Mouse (Mus musculus) lung, postnatal 0 days (tissue): ENCODE measurements at regions not wholly inside any gene's neighbourhood (a gene's known extent, or its start where the extent isn't known, plus 50 kb on each side); places are given as distances from the start of the nearest gene placed in this dataset.

Experiments used
- CTCF ChIP-seq: IDR thresholded peaks from 2 replicates; pipeline ENCODE4 v1.5.1; 2016; ENCODE audit warnings: antibody characterized with exemption, mild to moderate bottlenecking
- EP300 ChIP-seq: IDR thresholded peaks from 2 replicates; pipeline ENCODE4 v1.6.1; 2016; ENCODE audit warnings: antibody characterized with exemption, mild to moderate bottlenecking, control low read depth

GRCm38 (mm10) chrX:104762377-104762776, 91.5 kb upstream of the Zdhhc15 start:
- TF ChIP-seq CTCF (no peak), EP300 (no peak)
